Mouse (Mus musculus) adipocyte (in vitro differentiated cells): ENCODE data around the gene Vmn2r110.

Source experiments
- DNase-seq: peaks from one replicate; pipeline ENCODE4 v3.0.0-alpha.2; 2016; ENCODE audit warnings: low spot score

Gene Vmn2r110

GRCm38 (mm10) chr17:20596323-20596722, at the start of gene Vmn2r110:
TSS of gene Vmn2r110 (minus strand) at chr17:20596423.
- no peak for DNase-seq

GRCm38 (mm10) chr17:20624777-20625176, 28.6 kb upstream of the Vmn2r110 start, which contains the start of gene Fpr-rs3:
TSS of gene Fpr-rs3 (minus strand) at chr17:20624877.
- DNase-seq: no peak

GRCm38 (mm10) chr17:20564656-20565055, 31.6 kb downstream of the Vmn2r110 start, which contains the start of gene Vmn2r109:
TSS of gene Vmn2r109 (minus strand) at chr17:20564756.
- no peak for DNase-seq
